Mouse (Mus musculus) G1E (cell line): ENCODE data around the gene Spata20.

Experiments used
- CTCF ChIP-seq: IDR thresholded peaks from 2 replicates; pipeline ENCODE4 v1.5.1; 2012; ENCODE audit warnings: low read depth, low read length, inconsistent platforms, mixed read lengths
- POLR2AphosphoS5 ChIP-seq: IDR thresholded peaks from 2 replicates; pipeline ENCODE4 v1.6.1; 2012; ENCODE audit warnings: low read depth, low read length, inconsistent platforms; ENCODE audit not compliant: insufficient replicate concordance

DNA sequence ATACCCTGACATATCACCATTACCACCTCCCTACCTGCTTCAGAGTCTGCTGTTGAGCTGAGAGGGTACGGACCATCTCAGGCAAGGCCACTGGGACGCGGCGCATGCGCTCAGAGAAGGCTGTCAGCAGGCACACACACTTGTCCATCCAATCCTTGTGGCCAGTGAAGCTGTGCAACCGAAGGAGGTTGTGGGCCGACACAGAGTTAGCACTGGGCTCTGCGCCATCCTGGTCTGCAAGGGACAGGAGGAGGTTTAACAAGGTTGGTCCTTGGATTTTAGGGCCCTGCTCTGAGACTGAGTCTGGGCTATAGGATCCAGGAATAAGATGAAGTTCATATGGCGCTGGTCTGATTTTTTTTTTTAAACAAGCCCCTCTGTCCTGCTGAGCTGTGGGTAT, 5.6 kb downstream of the Spata20 start:
- TF ChIP-seq CTCF (no peak), POLR2AphosphoS5 (no peak)
